Mouse (Mus musculus) cerebellum, postnatal 4 days (tissue): ENCODE measurements around the gene Gm49320.
A peak's percentile ranks its signal among the peaks of the same experiment; 100 is the strongest.
"Not testable (repeated sequence)": the region's sequence is repeated elsewhere in the genome, so short reads cannot be mapped to it uniquely, and the experiment has no call there.

ENCODE experiments used
- DNase-seq, 2 experiments: peaks; one replicate each; pipeline ENCODE4 v3.0.0; 2022; ENCODE audit warnings: low spot score in 2 of 2, mixed read lengths in 1 of 2

Gene Gm49320

DNA sequence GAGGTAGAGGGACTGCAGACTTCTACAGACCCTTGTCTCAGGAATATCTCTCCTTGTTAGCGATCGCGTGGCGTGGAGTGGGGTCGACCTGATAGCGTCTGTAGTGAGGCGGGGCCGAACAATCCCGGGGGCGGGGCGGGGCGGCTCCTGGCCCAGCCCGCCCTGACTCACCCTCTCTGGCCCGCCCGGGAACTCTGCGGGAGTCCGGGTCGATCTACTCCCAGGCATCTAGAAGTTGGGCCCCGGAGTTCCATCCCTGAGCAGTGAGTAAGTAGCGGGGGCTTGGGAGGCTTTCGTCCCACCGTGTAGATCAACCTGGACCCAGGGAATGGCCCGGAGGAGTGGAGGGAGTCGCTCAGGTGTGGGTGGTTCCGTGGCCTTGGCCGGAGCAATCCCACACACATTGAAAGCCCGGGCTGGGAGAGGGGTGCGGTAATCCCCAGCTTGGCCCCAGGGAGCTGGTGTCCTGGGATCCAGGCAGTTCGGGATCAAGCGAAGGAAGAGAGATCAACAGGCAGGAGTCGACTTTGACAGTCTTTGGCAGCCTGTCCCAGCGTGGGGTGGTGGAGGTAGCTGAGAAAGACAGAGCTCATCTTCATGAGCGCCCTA lies 11.8 kb upstream of the Gm49320 start, which contains the start of gene Lrrc8e:
Gene Lrrc8e, plus strand, starts transcription at position 89 of the 609 bp plus-strand sequence.
- DNase-seq, result no peak

DNA sequence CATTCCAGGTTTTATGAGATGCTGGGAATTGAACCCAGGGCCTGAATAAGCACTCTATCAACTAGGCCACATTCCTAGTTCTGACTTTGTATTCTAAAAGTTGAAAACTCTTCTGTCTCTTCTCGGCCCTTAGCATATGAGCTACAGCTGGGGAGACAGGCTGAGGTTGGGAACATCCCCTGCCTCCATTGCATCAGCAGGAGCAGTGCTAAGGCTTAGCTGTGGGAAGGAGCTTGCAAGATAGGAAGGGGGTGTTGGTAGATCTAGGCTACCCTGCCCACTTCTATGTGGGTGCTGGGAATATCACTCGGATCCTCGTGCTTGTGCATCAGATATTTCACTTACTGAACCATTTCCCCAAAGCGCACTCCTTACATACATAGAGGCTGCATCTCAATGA lies 10.7 kb upstream of the Gm49320 start:
- no peak for DNase-seq

DNA sequence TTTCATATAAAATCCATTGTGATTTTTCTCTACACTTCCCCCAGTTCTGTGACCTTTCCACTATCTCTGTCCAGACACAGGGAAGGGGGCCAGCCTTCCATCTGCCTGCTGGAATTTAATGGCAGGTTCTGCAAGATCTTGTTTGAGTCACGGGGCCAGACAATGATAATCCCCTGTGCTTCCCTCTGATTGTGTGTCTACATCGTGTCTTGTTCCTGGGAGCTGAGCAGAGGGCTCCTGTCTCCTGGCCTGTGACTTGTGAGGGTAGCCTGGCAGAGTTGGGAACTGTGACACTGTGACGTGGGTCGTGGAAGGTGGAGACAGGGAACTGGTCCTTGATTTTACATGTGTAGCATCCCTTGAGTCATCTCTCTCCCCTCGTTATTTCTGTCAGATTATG lies 8.9 kb upstream of the Gm49320 start:
- DNase-seq, result no peak

DNA sequence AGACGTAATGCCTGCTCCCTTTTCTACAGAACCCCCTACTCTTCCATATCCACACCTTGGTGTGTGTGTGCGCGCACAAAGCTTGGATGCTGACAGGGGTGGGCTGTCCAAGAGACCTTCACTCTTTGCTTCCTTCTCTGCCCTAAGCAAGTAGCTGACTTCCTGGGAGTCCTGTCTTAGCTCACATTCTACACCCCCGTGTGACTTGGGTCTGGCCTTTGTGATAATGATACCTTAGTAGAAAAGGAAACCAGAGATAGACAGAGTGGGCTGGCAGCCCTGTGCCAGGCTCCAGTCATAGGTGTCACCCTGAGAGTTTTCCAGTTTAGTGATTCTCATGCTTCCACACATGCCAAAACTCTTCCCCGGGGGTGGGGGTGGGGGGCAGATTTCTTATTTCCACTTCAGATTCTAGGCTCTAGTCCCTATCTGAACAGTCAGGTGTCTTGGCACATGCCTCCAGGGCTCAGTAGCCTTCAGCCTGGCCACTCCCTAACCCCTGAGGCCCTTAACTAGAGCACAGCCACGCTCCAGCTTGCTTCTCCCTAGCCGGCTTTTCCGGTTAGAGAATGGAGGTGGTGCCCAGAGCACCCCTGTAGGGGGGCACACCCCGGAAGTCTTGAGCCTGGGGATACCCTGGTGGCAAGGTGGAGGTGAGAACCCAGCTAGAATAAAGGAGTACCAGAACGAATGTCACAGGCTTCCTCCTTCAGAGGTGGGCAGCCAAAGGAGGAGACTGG lies 7.9 kb upstream of the Gm49320 start:
- no peak for DNase-seq

DNA sequence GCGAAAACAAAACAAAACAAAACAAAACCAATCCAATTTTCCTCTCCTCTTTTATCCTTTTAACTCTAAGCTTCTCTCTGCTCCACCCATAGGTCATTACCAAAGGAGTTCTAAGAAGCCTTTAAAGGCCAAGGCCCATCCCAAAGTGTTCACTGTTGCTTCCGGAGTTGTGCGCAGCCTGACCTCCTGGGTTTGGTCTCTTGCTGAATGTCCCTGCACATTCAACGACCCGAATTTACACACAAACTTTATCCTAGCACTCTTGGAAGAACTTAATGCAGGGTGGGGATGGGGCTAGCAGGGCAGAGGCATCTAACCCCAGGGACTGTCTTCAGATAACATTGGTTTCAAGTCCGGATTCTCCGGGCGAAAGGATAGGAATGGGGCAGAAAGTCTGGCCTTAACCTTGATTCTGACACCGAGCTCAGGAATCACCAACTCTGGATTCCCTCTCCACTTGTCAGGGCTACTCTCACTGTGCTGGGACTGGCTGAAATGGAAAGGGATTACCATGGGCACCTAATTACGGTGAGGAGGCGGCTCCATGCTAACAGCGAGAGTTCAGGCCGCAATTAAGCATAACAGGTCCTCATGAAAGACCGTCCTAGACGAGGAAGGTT lies 741 bp upstream of the Gm49320 start:
- DNase-seq, result no peak

DNA sequence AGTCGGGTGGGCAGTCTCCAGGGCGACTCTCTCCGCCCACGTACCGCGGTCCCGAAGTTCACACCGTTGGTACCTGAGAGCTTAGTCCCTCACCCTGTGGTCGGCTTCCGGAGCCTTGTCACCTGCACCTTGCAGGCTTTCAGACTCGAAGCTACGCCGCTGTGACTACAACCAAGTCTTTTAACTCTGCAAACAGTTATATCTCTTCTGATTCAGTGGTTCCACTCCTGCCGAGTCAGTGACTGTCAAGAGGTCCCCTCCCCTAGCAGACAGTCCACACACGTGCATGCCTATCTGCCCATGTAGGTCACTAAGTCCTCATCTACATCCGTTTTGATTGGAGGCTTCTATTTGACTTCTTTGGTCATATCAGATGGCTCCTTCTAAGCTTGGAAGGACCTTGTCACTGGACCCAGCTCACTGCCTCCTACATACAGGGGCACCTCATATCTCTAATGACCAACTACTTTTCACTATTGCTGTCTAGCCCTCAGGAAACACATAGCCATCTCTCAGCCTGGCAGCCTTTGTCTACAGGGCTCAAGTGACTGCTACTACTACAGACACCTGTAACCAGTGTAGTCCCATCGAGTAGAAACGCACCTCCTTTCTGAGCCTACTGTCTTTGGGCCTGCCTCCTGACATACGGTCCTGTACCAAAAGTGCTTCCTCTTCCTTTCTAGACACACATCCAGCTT lies 677 bp downstream of the Gm49320 start:
- no peak for DNase-seq

DNA sequence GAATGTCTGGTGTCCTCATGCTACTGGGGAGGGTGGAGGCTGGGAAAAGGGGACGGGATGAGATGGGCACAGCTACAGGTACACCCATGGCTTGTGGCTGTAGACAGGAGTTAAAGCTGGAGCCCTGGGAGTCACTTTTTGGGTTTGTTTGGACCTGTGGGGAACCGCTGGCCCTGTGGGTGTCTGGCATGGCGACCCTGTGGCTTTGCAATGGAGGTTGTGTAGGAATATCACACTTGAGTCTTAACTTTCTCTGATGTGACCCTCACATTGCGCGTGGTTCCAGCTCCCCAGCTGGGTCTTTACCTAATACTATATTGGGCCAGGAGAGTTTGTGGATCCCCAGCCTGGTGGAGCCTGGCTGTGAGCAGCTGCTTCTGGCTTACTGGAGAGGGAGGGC lies 6.4 kb downstream of the Gm49320 start:
- DNase-seq, result no peak

DNA sequence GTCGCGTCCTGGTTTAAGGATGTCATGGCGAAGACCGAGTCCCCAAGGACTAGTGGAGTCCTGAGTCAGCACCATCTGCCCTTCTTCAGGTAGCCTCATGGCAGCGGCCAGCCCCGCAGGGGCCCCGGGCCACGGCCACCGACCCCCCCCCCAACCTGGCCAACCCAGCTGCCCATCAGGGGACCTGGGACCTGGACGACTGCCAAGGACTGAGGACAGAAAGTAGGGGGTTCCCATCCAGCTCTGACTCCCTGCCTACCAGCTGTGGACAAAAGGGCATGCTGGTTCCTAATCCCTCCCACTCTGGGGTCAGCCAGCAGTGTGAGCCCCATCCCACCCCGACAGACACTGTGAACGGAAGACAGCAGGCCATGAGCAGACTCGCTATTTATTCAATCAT lies 7.1 kb downstream of the Gm49320 start:
- DNase-seq, result no peak

DNA sequence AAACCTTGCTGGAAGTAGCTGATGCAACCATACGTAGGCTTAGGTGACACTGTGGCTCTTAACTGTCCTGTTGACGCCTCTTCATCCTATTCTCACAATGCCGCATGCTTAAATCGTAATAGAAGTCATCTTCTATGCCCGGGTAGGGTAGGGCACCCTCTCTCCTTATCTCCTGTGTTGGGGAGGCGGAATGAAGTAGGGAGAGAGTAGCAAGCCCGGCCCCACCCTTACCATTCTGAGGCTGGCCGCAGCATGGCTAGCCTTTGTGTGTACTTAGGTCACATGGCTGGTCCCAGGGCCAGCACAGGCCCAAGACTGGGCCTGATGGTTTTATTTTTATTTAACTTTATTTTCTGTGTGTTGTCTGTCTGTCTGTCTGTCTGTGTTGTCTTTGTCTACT lies 8.6 kb downstream of the Gm49320 start:
- no peak for DNase-seq

DNA sequence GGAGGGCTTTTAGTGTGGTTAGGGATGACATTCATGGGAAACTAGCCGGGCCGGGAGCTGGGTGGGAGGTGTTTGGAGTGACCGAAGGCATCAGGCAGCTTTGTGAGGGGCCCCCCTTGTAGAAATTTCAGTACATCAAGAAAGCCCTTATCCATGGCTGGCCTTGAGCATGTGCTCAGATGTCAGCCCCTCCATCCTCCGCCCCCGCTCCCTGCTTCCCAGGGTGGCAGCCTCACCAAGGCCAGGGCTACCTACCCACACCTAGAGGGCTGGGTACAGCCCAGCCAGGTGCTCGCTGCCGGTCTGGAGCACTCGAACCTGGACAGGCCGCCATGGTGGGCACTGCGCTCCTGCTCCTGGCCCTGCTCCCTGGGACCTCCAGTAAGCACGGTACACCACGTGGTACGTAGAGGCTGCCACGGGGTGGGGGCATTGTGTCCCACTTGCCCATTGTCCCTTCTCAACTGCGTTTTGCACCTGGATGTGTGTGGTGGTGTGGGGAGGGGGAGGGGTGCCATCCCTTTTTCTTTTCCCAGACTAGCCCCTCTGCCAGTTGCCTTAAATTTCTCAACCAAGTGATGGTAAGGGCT lies 9.4 kb downstream of the Gm49320 start, which contains the start of gene Tgfbr3l:
Gene Tgfbr3l, plus strand, starts transcription at position 264 of the 590 bp plus-strand sequence.
- DNase-seq, result no peak

DNA sequence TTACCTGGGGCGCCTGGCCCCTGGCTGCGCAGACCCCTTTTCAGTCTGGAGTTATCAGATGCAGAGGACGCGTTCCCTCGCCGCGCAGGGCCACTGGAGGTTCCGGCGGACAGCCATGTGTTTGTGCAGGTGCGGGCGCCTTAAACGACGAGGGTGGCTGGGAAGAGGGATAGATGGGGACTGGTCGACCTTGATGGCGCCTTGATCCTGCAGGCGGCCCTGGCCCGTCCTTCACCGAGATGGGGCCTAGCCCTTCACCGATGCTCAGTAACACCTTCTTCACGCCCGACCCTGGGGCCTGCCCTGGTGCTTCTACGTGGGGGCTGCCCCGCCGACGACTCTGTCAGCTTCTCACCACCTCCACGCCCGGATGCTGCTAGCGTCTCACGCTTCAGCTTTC lies 10.5 kb downstream of the Gm49320 start:
- no peak for DNase-seq

DNA sequence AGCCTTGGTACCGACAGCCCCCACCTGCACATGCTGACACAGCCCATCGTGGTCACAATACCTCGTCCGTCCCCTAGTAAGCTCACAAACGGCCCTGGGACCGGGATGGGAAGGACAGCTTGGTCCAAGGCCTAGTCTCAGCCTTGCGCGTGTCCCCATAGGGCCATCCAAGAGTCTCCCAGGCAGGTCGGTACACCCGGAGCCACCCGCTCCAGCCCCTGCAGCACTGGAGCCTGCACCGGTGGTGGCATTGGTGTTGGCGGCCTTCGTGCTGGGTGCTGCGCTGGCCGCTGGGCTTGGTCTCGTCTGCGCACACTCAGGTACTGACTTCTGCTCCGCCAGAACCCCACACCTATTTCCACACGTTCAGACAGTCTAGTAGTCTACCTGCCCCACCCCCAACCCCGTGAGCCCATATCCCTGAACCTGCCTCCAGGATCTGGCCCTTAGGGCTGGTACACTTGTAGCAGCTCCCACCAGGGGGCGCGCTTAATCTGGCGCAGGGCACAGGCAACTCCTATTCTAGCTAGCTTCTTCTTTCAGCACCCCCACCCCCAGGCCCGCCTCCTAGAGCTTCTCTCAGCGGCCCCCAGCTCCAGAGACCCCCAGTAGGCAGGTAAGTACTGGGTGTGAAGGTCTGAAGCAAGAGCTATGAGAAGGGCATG lies 11.8 kb downstream of the Gm49320 start:
- peak; percentile 75 to 82 for DNase-seq

DNA sequence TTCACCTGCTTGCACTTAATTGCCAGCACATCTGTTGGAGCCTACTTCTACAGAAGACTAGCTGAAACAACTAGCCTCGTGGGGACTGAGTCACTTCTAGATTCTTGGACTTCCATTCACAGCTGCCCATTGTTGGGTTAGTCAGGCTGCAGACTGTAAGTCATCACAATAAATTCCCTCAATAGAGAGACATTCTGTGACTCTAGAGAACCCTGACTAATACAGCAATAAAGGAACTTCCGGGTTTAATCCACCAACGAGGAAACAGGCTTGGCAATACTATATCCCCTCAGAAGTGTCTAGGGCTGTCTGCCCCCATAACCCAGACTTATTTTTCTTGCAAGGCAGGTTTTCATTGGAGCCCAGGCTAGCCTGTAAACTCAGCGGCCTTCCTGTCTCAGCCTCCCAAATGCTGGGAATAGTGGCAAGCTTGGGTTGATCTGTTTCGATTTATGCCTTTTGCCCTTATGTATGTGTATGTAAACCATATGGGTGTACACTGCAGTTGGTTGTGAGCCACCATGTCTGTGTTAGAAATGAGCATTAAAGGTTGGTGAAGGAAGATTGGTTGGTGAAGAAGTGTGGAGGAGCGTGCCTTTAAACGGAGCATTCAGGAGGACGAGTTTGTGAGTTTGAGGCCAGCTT lies 13.6 kb downstream of the Gm49320 start:
- no peak for DNase-seq

DNA sequence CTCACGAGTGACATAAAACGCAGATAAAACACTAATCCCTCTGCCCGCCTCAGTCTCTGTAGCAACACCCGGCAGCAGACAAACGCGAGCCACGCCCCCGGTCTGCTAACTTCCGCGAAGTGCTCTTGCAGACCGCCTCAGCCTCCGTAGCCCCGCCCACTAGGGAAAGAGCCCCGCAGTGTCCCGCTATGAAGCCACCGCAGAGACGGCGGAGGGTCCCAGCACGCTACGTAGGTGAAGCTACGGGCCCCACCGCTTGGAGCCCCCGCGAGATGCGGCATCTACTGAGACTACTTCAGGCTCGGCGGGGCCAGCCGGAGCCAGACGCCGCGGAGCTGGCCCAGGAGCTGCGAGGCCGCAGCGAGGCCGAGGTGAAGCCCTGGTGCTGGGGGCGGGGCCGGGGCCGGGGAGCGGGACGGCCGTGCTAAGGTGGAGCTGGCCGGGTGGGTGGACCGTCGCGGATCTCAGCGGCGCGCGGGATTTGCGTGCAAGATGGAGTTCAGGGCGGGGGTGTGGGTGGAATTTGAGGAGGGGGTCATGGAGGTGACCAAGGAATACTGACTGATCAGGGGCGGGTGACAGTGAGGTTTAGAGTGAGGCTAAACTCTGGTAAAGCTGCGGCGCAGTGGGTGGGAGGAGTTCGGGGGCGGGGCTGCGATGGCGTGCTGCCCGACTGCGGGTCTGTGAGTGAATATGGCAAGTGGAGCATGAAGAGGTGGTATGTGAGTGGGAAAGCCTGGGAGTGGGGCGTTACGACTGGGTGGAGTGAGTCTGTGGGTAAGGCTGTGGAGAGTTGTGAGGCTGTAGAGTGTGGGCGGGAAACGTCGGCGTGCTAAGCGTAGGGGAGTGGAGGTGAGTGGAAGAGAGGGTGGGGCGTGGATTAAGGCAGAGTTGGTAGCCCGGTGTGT lies 14.5 kb downstream of the Gm49320 start, which contains the start of gene Snapc2:
Gene Snapc2, plus strand, starts transcription at position 147 of the 908 bp plus-strand sequence.
- DNase-seq, result peak; percentile 82 to 93

DNA sequence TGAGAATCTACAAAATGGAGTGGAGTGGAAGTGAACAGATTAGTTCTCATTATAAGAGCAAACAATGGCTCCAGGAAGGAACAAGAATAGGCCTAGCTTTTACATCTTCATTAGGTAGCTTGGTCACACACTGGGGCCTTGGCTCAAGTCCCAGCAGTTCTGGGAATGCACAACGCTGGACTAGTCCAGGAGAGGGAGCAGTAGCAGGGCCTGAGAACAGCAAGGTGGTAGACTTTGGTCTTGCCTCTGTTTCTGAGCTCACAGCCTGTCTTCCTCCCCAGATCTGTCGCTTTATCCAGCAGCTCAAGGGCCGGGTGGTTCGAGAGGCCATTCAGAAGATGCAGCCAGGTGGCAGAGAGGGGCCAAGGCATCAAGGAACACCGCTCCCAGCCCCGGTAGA lies 15.3 kb downstream of the Gm49320 start:
- DNase-seq, result peak in 1 of 2 experiments; percentile 81

DNA sequence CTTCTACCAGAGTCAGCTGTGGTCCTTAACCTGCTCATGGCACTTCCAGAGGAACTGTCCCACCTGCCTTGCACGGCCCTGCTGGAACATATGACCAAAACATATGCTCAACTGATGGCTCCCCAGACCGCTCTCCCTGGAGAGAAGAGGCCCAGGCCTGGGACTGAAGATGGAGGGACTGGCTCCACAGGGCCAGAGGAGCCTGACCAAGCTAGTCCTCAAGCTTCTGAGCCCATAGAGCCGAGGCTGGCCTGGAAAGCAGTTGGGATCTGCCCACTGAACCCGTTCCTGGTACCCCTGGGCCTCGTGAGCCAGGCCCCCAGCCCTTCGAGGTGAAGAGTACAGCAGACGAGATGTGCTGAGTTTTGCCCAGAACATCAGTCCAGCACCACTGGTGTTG lies 16.8 kb downstream of the Gm49320 start:
- DNase-seq, result not testable (repeated sequence)

DNA sequence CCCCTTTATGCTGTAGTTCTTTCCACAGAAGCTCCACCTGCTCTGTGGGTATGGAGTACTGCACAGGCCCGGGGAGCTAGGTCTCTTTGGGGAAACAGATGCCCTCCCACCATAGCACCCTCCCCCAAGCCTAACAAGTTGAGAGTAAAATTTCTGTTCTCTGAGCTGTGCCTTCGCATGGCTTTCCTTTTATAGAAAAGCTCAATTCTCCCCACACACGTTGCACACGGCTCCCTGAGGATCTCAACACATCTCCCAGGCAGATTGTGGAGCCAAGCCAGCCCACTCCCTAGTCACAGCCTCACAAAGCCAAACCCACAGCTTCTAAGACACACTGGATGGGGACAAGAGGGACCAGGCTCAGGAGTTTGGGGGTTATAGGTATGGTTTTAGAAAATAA lies 18.2 kb downstream of the Gm49320 start:
- no peak for DNase-seq

DNA sequence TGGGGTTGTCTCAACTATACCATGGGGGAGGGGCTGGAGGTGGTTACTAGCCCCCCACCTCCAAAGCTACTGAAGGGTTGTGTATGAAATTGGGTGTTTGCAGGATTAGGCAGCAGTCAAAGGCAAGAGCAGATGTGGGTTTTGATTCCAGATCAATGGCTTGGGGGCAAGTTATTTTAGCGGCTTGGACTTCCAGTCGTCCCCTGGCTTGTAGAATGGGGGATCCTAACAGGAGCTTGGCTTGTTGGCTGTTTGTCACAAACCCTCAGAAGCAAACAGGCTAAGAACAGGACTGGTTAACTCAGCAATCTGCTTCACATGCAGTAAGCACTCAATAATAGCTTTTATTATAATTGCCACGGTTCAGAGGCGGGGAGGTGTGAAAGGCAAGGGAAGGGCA lies 18.7 kb downstream of the Gm49320 start:
- DNase-seq, result no peak

DNA sequence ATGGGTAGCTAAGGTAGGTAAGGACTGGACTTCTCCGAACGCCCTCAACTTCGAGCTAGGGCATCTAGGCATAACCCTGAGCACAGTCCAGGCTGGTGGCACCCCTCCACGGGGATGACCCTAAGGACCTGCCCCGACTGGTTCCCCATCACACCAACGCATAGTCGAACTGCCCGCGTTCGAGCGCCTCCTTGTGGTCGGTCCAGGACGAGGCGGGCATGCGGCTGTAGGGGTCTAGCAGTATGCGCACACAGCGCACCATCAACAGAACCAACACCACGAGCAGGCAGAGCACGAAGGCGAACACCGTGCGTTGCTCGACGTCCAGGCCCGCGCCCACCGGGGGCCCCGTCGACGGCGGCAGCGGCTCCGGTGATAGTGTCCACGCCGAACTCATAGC lies 19.6 kb downstream of the Gm49320 start:
- DNase-seq, result peak; percentile 82 to 93

DNA sequence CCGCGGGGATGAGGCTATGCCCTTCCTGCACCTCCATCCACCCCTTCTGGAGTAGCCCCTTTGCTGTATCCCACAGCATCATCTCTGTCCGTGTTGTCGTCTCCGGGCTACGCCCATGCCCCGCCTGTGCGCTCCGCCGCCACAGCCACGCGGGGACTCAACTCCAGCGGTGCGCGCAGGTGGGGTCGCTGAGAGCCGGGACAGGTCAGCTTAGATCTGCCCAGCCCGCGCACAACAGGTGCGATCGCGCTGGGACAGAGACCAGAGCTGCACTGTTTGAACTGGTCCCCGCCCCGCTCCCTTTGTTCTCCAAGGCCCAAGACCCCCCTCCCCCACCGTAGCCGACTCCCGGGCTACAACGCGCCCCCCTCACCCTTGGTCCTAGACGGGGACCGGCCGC lies 20.0 kb downstream of the Gm49320 start:
- DNase-seq, result peak in 1 of 2 experiments; percentile 75
